ENCODE assay signal across 8 mouse cellular contexts in genomic region chr15:95527461-95527947, GRCm38 (mm10). TPM values are rescaled to one million over a fixed set of nuclear protein-coding genes. Genes with fewer than 3 reads are reported as not detected.
A peak's percentile ranks its signal among the peaks of the same experiment; 100 is the strongest.
DNase-seq lines count a peak whose midpoint lies in the region; ATAC-seq and TF ChIP-seq lines count a peak whose summit lies in the region.

No protein-coding gene starts in this region.

- no peak overlapping the region for H3K9ac ChIP-seq in kidney, postnatal 0 days (ENCODE audit: low read depth, low read length)
- H3K9ac ChIP-seq in forebrain, postnatal 0 days, result peak overlapping the region; percentile 91
- H3K9ac ChIP-seq in midbrain, embryonic 12.5 days (replicated peaks), result peak overlapping the region; percentile 82

- peak; percentile 3 for DNase-seq in kidney, postnatal 0 days (ENCODE audit: low spot score)
- no peak for DNase-seq in kidney, adult 11 months
- DNase-seq in forebrain, postnatal 0 days, result no peak
- DNase-seq in layer of hippocampus, adult 8-10 months (ENCODE audit: low spot score in 2 of 2), result no peak
- no peak for DNase-seq in layer of hippocampus, postnatal 14 days (ENCODE audit: low spot score in 2 of 2)
- DNase-seq in thymus, adult 18-20 months, result no peak

- no peak for TF ChIP-seq CTCF in kidney, postnatal 0 days (IDR thresholded peaks at IDR 0.05; ENCODE audit: low read depth)
- TF ChIP-seq CTCF in cortical plate, adult 2 months (IDR thresholded peaks at IDR 0.05; ENCODE audit: extremely low read depth, insufficient read depth, low read length), result no peak
- TF ChIP-seq CTCF in forebrain, postnatal 0 days (IDR thresholded peaks at IDR 0.05; ENCODE audit: low read depth), result no peak

- no peaks in the 10 kb centered on the region; the same call in 1 of the 2 replicates for H3K9me3 ChIP-seq in kidney, postnatal 0 days (replicated peaks; ENCODE audit: low read length)
- no peaks in the 10 kb centered on the region for H3K9me3 ChIP-seq in forebrain, postnatal 0 days (ENCODE audit: low read length)
- no peaks in the 10 kb centered on the region for H3K9me3 ChIP-seq in midbrain, embryonic 12.5 days

- no peak overlapping the region for H3K27ac ChIP-seq in kidney, postnatal 0 days
- H3K27ac ChIP-seq in cortical plate, adult 2 months (ENCODE audit: insufficient read depth, low read length), result peak overlapping the region; percentile 83
- peak overlapping the region; percentile 96 for H3K27ac ChIP-seq in forebrain, postnatal 0 days (ENCODE audit: low read depth, low read length)
- H3K27ac ChIP-seq in midbrain, embryonic 12.5 days (replicated peaks), result peak overlapping the region; percentile 88

- TF ChIP-seq POLR2A in cortical plate, adult 2 months (IDR thresholded peaks at IDR 0.05; ENCODE audit: extremely low read depth, insufficient read depth, low read length), result no peak

- ATAC-seq in kidney, postnatal 0 days (replicated peaks; ENCODE audit: low FRiP score, low read depth), result no peak
- ATAC-seq in forebrain, postnatal 0 days, result peak; percentile 21
- peak; percentile 28 for ATAC-seq in midbrain, embryonic 12.5 days (ENCODE audit: low FRiP score, low read depth)

- WGBS in kidney, postnatal 0 days, result under 1% methylated on average over 28 of the region's 28 CpGs
- under 1% methylated on average over 28 of the region's 28 CpGs for WGBS in forebrain, postnatal 0 days
- under 1% methylated on average over 28 of the region's 28 CpGs for WGBS in midbrain, embryonic 12.5 days

- H3K4me1 ChIP-seq in kidney, postnatal 0 days (replicated peaks; ENCODE audit: insufficient read depth, low read length), result no peaks in the 10 kb centered on the region
- H3K4me1 ChIP-seq in cortical plate, adult 2 months (ENCODE audit: control insufficient read depth, insufficient read depth, low read length), result peaks cover 2% of the 10 kb centered on the region; the same call in 1 of the 2 replicates
- H3K4me1 ChIP-seq in forebrain, postnatal 0 days (ENCODE audit: insufficient read depth), result no peaks in the 10 kb centered on the region
- peaks cover 12% of the 10 kb centered on the region; the same call in 1 of the 2 replicates for H3K4me1 ChIP-seq in midbrain, embryonic 12.5 days

- peak overlapping the region; percentile 92 for H3K4me2 ChIP-seq in kidney, postnatal 0 days (ENCODE audit: low read length)
- H3K4me2 ChIP-seq in forebrain, postnatal 0 days (ENCODE audit: low read depth), result peak overlapping the region; percentile 74
- peak overlapping the region; percentile 73 for H3K4me2 ChIP-seq in midbrain, embryonic 12.5 days (replicated peaks)

- no peaks in the 10 kb centered on the region for H3K36me3 ChIP-seq in kidney, postnatal 0 days (ENCODE audit: insufficient read depth, low read length)
- H3K36me3 ChIP-seq in forebrain, postnatal 0 days (ENCODE audit: insufficient read depth), result no peaks in the 10 kb centered on the region
- no peaks in the 10 kb centered on the region for H3K36me3 ChIP-seq in midbrain, embryonic 12.5 days

- peaks cover 21% of the 10 kb centered on the region for H3K27me3 ChIP-seq in kidney, postnatal 0 days (ENCODE audit: insufficient read depth, low read length)
- H3K27me3 ChIP-seq in forebrain, postnatal 0 days (ENCODE audit: insufficient read depth, low read length), result no peaks in the 10 kb centered on the region
- H3K27me3 ChIP-seq in midbrain, embryonic 12.5 days, result peaks cover 8% of the 10 kb centered on the region

- H3K4me3 ChIP-seq in kidney, postnatal 0 days (replicated peaks; ENCODE audit: low read depth, low read length), result peak overlapping the region; percentile 50
- H3K4me3 ChIP-seq in cortical plate, adult 2 months (ENCODE audit: insufficient read depth, low read length), result peak overlapping the region; percentile 84
- H3K4me3 ChIP-seq in forebrain, postnatal 0 days (ENCODE audit: low read depth, low read length), result peak overlapping the region; percentile 83
- H3K4me3 ChIP-seq in midbrain, embryonic 12.5 days, result peak overlapping the region; percentile 75

RNA-seq across cellular contexts. Expression of gene Nell2, which starts 0.9 kb away (rescaled TPM):
- polyA plus RNA-seq in kidney, postnatal 0 days (2015; fragmentation: Nextera tagmentation; extraction: Ambion mirVana), result 8.2 and 9.1 TPM in 2 replicates
- polyA plus RNA-seq in cortical plate, adult 2 months (2012; rRNA removed), result 319 and 365 TPM in 2 replicates
- total RNA-seq in forebrain, postnatal 0 days (2014; rRNA removed), result 303 and 327 TPM in 2 replicates
- polyA plus RNA-seq in forebrain, postnatal 0 days (2015; fragmentation: Nextera tagmentation; extraction: Ambion mirVana), result 237 and 258 TPM in 2 replicates
- 95.2 and 109 TPM in 2 replicates for polyA plus RNA-seq in midbrain, embryonic 12.5 days (2016; fragmentation: Nextera tagmentation; extraction: Ambion mirVana)
- 100 to 1,000 TPM; 657 to 707 (median 664) TPM for total RNA-seq in layer of hippocampus, adult 8-10 months (2022)
- total RNA-seq in layer of hippocampus, postnatal 14 days (2021), result 100 to 1,000 TPM; 841 to 860 TPM
